Mouse (Mus musculus) kidney, adult 9 months (tissue): Measurements from ENCODE around the gene Snx30.

ENCODE experiments used
- DNase-seq: peaks from one replicate; pipeline ENCODE4 v3.0.0; 2022

Snx30 gene

GRCm38 (mm10) chr4:59795788-59796455 lies 9.7 kb upstream of the Snx30 start:
- no peak for DNase-seq

- no peak for DNase-seq
Measured at GRCm38 (mm10) chr4:59800181-59800580, 5.5 kb upstream of the Snx30 start.

- no peak for DNase-seq
Measured at GRCm38 (mm10) chr4:59801489-59801888, 4.2 kb upstream of the Snx30 start, which contains the start of gene Inip. Gene Inip, minus strand, starts transcription at chr4:59801589.

GRCm38 (mm10) chr4:59802107-59802506 lies 3.5 kb upstream of the Snx30 start:
- no peak for DNase-seq

GRCm38 (mm10) chr4:59802792-59803191 lies 2.8 kb upstream of the Snx30 start:
- no peak for DNase-seq

GRCm38 (mm10) chr4:59803358-59803757 lies 2.3 kb upstream of the Snx30 start:
- DNase-seq: no peak

- DNase-seq: no peak
Measured at GRCm38 (mm10) chr4:59804754-59805153, 886 bp upstream of the Snx30 start.

- DNase-seq: peak; percentile 84
Measured at GRCm38 (mm10) chr4:59805968-59806878, 583 bp downstream of the Snx30 start.

- DNase-seq: no peak
Measured at GRCm38 (mm10) chr4:59806879-59807195, 1.2 kb downstream of the Snx30 start.

GRCm38 (mm10) chr4:59807521-59807920 lies 1.9 kb downstream of the Snx30 start:
- no peak for DNase-seq

- DNase-seq: peak; percentile 40
Measured at GRCm38 (mm10) chr4:59808396-59808795, 2.8 kb downstream of the Snx30 start.

GRCm38 (mm10) chr4:59814094-59814493 lies 8.5 kb downstream of the Snx30 start:
- no peak for DNase-seq

GRCm38 (mm10) chr4:59815121-59815810 lies 9.6 kb downstream of the Snx30 start:
- no peak for DNase-seq

GRCm38 (mm10) chr4:59816016-59816415 lies 10.4 kb downstream of the Snx30 start:
- DNase-seq: no peak

GRCm38 (mm10) chr4:59816477-59816876 lies 10.8 kb downstream of the Snx30 start:
- no peak for DNase-seq

GRCm38 (mm10) chr4:59817790-59818189 lies 12.2 kb downstream of the Snx30 start:
- DNase-seq: no peak

GRCm38 (mm10) chr4:59818498-59818897 lies 12.9 kb downstream of the Snx30 start:
- no peak for DNase-seq

- peak; percentile 78 for DNase-seq
Measured at GRCm38 (mm10) chr4:59819054-59819472, 13.4 kb downstream of the Snx30 start.

- peak; percentile 27 for DNase-seq
Measured at GRCm38 (mm10) chr4:59819477-59820022, 13.9 kb downstream of the Snx30 start.

GRCm38 (mm10) chr4:59821516-59821915 lies 15.9 kb downstream of the Snx30 start:
- DNase-seq: no peak

- DNase-seq: peak; percentile 81
Measured at GRCm38 (mm10) chr4:59822119-59822518, 16.5 kb downstream of the Snx30 start.

GRCm38 (mm10) chr4:59823470-59823869 lies 17.8 kb downstream of the Snx30 start:
- peak; percentile 30 for DNase-seq

GRCm38 (mm10) chr4:59824860-59825259 lies 19.2 kb downstream of the Snx30 start:
- DNase-seq: no peak
